Mouse (Mus musculus): Measurements from ENCODE around the gene Setx.

DNA sequence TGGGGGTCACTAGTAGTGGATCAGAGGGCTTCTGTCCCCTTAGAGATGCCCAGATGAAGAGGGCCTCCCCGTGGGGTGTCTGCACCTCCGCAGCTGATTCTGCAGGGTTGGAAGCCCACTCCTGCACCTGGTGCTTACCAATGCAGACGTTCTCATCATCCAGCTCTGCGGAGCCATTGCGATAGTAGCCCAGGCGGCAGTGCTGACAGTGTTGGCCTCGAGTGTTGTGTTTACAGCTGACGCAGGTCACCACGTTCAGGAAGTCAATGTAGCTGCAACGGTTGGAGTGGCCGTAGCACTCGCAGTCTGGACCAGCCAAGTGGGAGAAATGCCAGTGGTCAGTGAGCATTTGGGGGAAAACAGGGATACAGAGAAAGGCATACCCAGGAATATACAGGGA is 72.9 kb downstream of the Setx start:
- TF ChIP-seq CTCF (IDR thresholded peaks at IDR 0.05; ENCODE audit: low read depth) (no peak), EP300 (IDR thresholded peaks at IDR 0.05; ENCODE audit: low read depth) (no peak)

Measured in heart, postnatal 0 days (tissue).